Mouse (Mus musculus) MEL (cell line): ENCODE measurements at regions not wholly inside any gene's neighbourhood (a gene's known extent, or its start where the extent isn't known, plus 50 kb on each side); places are given as distances from the start of the nearest gene placed in this dataset.

Experiments
- DNase-seq: peaks from one replicate; pipeline ENCODE4 v3.0.0; 2011; ENCODE audit warnings: low read depth, low spot score
- H3K27ac ChIP-seq: 2 replicates; pipeline ENCODE4 v1.5.1; 2012; ENCODE audit warnings: low read depth, mild to moderate bottlenecking, control low read depth, low read length, moderate library complexity; ENCODE audit not compliant: control insufficient read depth
- H3K27me3 ChIP-seq, 2 experiments: fragments of 150-350 bp in 1 of 2; sonication (generic) in 1 of 2; 2 replicates each; pipeline ENCODE4 v1.6.1; 2012; ENCODE audit warnings: low read length in 2 of 2, mild to moderate bottlenecking in 2 of 2, improper control_type of control experiment in 1 of 2, moderate library complexity in 1 of 2; ENCODE audit not compliant: insufficient read depth in 2 of 2, control insufficient read depth in 1 of 2
- H3K36me3 ChIP-seq, 2 experiments: 2 replicates each; pipeline ENCODE4 v1.6.1; 2012 to 2014; ENCODE audit warnings: low read length in 2 of 2, improper control_type of control experiment in 1 of 2, inconsistent platforms in 1 of 2, mild to moderate bottlenecking in 1 of 2; ENCODE audit not compliant: insufficient read depth in 2 of 2, control insufficient read depth in 1 of 2
- H3K4me1 ChIP-seq, 2 experiments: fragments of 150-350 bp in 1 of 2; sonication (generic) in 1 of 2; 2 replicates each; pipeline ENCODE4 v1.6.1; 2012; ENCODE audit warnings: low read length in 2 of 2, improper control_type of control experiment in 1 of 2, mild to moderate bottlenecking in 1 of 2; ENCODE audit not compliant: insufficient read depth in 2 of 2, control insufficient read depth in 1 of 2
- H3K4me3 ChIP-seq, 2 experiments: fragments of 150-350 bp in 1 of 2; sonication (generic) in 1 of 2; 2 replicates each; pipeline ENCODE4 v1.5.1; 2012; ENCODE audit warnings: low read depth in 2 of 2, low read length in 2 of 2, mild to moderate bottlenecking in 2 of 2, moderate library complexity in 2 of 2, control low read depth in 1 of 2, improper control_type of control experiment in 1 of 2; ENCODE audit not compliant: control insufficient read depth in 1 of 2, insufficient read depth in 1 of 2
- H3K79me2 ChIP-seq: 2 replicates; pipeline ENCODE4 v1.6.1; 2012; ENCODE audit warnings: mild to moderate bottlenecking, low read length, moderate library complexity; ENCODE audit not compliant: control insufficient read depth, poor library complexity, insufficient read depth
- H3K9ac ChIP-seq: 2 replicates; pipeline ENCODE4 v1.6.1; 2012; ENCODE audit warnings: low read depth, mild to moderate bottlenecking, control low read depth, low read length, moderate library complexity; ENCODE audit not compliant: control insufficient read depth, poor library complexity, severe bottlenecking
- H3K9me3 ChIP-seq: fragments of 150-350 bp; sonication (generic); replicated peaks from 2 replicates; pipeline ENCODE4 v1.6.1; 2012; ENCODE audit warnings: mild to moderate bottlenecking, low read length, improper control_type of control experiment, moderate library complexity; ENCODE audit not compliant: insufficient read depth
- BHLHE40 ChIP-seq: IDR thresholded peaks from 2 replicates; pipeline ENCODE4 v1.6.1; 2012; ENCODE audit warnings: low read depth, mild to moderate bottlenecking, inconsistent platforms, low read length, improper control_type of control experiment, borderline replicate concordance
- CHD1 ChIP-seq: IDR thresholded peaks from 2 replicates; pipeline ENCODE4 v1.6.1; 2012; ENCODE audit warnings: low read depth, mild to moderate bottlenecking, inconsistent platforms, low read length, improper control_type of control experiment
- GABPA ChIP-seq: IDR thresholded peaks from 2 replicates; pipeline ENCODE4 v1.6.1; 2012; ENCODE audit warnings: low read depth, mild to moderate bottlenecking, inconsistent platforms, low read length, improper control_type of control experiment, moderate library complexity
- GATA1 ChIP-seq: IDR thresholded peaks from 2 replicates; pipeline ENCODE4 v1.6.1; 2011; ENCODE audit warnings: low read depth, low read length, improper control_type of control experiment
- HCFC1 ChIP-seq: IDR thresholded peaks from 2 replicates; pipeline ENCODE4 v1.6.1; 2012; ENCODE audit warnings: low read depth, mild to moderate bottlenecking, inconsistent platforms, low read length, improper control_type of control experiment, moderate library complexity
- JUND ChIP-seq: IDR thresholded peaks from 2 replicates; pipeline ENCODE4 v1.6.1; 2011; ENCODE audit warnings: low read depth, mild to moderate bottlenecking, improper control_type of control experiment, low read length
- MAX ChIP-seq: IDR thresholded peaks from 2 replicates; pipeline ENCODE4 v1.6.1; 2011; ENCODE audit warnings: low read length, improper control_type of control experiment
- POLR2A ChIP-seq, 2 experiments: IDR thresholded peaks; 2 replicates each; pipeline ENCODE4 v1.6.1; 2011 to 2012; ENCODE audit warnings: low read length in 2 of 2, mild to moderate bottlenecking in 2 of 2, control low read depth in 1 of 2, improper control_type of control experiment in 1 of 2, low read depth in 1 of 2, moderate library complexity in 1 of 2; ENCODE audit not compliant: control insufficient read depth in 1 of 2, insufficient read depth in 1 of 2, poor library complexity in 1 of 2
- POLR2AphosphoS5 ChIP-seq: IDR thresholded peaks from 2 replicates; pipeline ENCODE4 v1.6.1; 2012; ENCODE audit warnings: low read depth, borderline replicate concordance, mild to moderate bottlenecking, inconsistent platforms, low read length, moderate library complexity, mixed read lengths
- RCOR1 ChIP-seq: IDR thresholded peaks from 2 replicates; pipeline ENCODE4 v1.6.1; 2012; ENCODE audit warnings: low read depth, mild to moderate bottlenecking, inconsistent platforms, low read length, improper control_type of control experiment
- SIN3A ChIP-seq: IDR thresholded peaks from 2 replicates; pipeline ENCODE4 v1.6.1; 2012; ENCODE audit warnings: low read length, improper control_type of control experiment, inconsistent platforms
- TCF12 ChIP-seq: IDR thresholded peaks from 2 replicates; pipeline ENCODE4 v1.6.1; 2014; ENCODE audit warnings: low read depth, mild to moderate bottlenecking, inconsistent platforms, low read length, improper control_type of control experiment, moderate library complexity
- UBTF ChIP-seq: IDR thresholded peaks from 2 replicates; pipeline ENCODE4 v1.6.1; 2012; ENCODE audit warnings: low read depth, mild to moderate bottlenecking, inconsistent platforms, low read length, improper control_type of control experiment, moderate library complexity, borderline replicate concordance; ENCODE audit not compliant: insufficient read depth
- USF1 ChIP-seq: IDR thresholded peaks from 2 replicates; pipeline ENCODE4 v1.6.1; 2014; ENCODE audit warnings: low read depth, mild to moderate bottlenecking, inconsistent platforms, low read length, improper control_type of control experiment, moderate library complexity
- ZMIZ1 ChIP-seq: IDR thresholded peaks from 2 replicates; pipeline ENCODE4 v1.6.1; 2012; ENCODE audit warnings: low read depth, mild to moderate bottlenecking, inconsistent platforms, low read length, improper control_type of control experiment, moderate library complexity
- ZNF384 ChIP-seq: IDR thresholded peaks from 2 replicates; pipeline ENCODE4 v1.6.1; 2012; ENCODE audit warnings: low read depth, mild to moderate bottlenecking, inconsistent platforms, low read length, improper control_type of control experiment

DNA sequence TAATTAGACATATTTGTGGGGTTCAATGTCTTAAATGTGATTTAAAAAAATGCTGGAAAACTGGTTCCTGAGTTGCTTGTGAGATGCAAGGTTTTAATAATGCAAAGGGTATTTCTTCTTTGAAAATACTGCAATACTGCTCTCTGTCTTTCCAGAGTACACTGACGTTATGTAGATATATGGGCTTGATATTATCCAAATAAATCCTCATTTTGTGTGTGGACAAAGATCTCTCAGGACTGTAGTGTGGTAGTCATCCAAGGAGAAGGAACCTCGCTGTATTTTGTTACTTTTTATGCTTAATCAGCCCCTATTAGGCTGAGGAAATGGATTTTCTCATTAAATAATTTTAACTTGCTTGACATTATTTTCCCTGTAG is 139.2 kb upstream of the Slco6d1 start (continued):
- no peak for TF ChIP-seq CHD1
- TF ChIP-seq TCF12: no peak
- TF ChIP-seq, all 39 proteins: peak for 0

DNA sequence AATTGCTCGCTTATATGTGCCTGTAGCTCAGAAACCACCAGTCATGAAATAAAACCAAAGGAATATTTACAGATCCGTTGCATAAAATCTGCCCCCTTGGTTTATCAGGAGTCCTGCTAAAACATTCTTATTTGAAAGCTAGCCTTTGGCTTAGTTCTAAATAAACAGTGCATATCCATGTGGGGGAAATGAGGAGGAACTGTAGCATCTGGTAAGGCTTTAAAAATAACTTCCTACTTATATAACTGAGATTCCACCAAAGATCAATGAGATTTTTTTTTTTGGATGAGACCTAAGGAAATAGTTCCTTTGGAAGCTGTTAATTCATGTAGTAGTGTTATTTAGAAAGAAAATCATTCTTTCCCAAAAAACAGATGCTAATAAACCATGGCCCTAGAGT is 117.8 kb upstream of the Slco6d1 start:
- Histone ChIP-seq H3K4me3 (no peak overlapping the region), H3K9me3 (no peaks in the 10 kb centered on the region), H3K27ac (no peak overlapping the region), H3K27me3 (no peaks in the 10 kb centered on the region), H3K79me2 (no peaks in the 10 kb centered on the region), H3K36me3 (peaks cover 0 to 4% of the 10 kb centered on the region in 2 experiments; a peak in 2 of 4 replicates), H3K9ac (no peak overlapping the region), H3K4me1 (no peaks in the 10 kb centered on the region)
- TF ChIP-seq RCOR1 (no peak), ZNF384 (no peak), JUND (no peak), SIN3A (no peak), ZMIZ1 (no peak), USF1 (no peak), POLR2A (IDR thresholded peaks at IDR 0.05; ENCODE audit: control insufficient read depth in 1 of 2, insufficient read depth in 1 of 2, low read depth in 1 of 2, low read length in 2 of 2, poor library complexity in 1 of 2) (no peak), POLR2AphosphoS5 (no peak), HCFC1 (no peak), TCF12 (no peak), UBTF (no peak), MAX (no peak)
- DNase-seq: no peak

- Histone ChIP-seq H3K79me2 (no peaks in the 10 kb centered on the region), H3K9ac (no peak overlapping the region), H3K36me3 (peaks cover 0 to 24% of the 10 kb centered on the region in 2 experiments; a peak in 2 of 4 replicates), H3K27me3 (no peaks in the 10 kb centered on the region), H3K9me3 (no peaks in the 10 kb centered on the region), H3K4me1 (peaks cover 7 to 16% of the 10 kb centered on the region in 2 experiments), H3K27ac (no peak overlapping the region), H3K4me3 (no peak overlapping the region)
- DNase-seq: no peak
- TF ChIP-seq GABPA: no peak
- TF ChIP-seq GATA1: no peak
- no peak for TF ChIP-seq POLR2AphosphoS5
- TF ChIP-seq BHLHE40: no peak
Observed at GRCm38 (mm10) chr1:98306363-98306762, 114.6 kb upstream of the Slco6d1 start.
